Mouse (Mus musculus) kidney, adult 2 months (tissue): ENCODE results near the gene Dpp7. TPM values are rescaled to one million over a fixed set of nuclear protein-coding genes. Genes with fewer than 3 reads are reported as not detected.

Experiments
- DNase-seq: peaks from one replicate; pipeline ENCODE4 v3.0.0; 2021
- H3K27ac ChIP-seq: fragments of 200-500 bp; 2 replicates; pipeline ENCODE4 v1.5.1; 2012; ENCODE audit warnings: low read depth, low read length, control low read depth, inconsistent platforms; ENCODE audit not compliant: insufficient read depth
- H3K27me3 ChIP-seq: fragments of 200-500 bp; replicated peaks from 2 replicates; pipeline ENCODE4 v1.6.1; 2012; ENCODE audit warnings: mild to moderate bottlenecking, moderate library complexity, low read length, inconsistent platforms; ENCODE audit not compliant: control insufficient read depth, insufficient read depth
- H3K36me3 ChIP-seq: fragments of 200-500 bp; 2 replicates; pipeline ENCODE4 v1.6.1; 2012; ENCODE audit warnings: mild to moderate bottlenecking, moderate library complexity, low read length, inconsistent platforms; ENCODE audit not compliant: control insufficient read depth, insufficient read depth
- H3K4me1 ChIP-seq: fragments of 200-500 bp; 2 replicates; pipeline ENCODE4 v1.6.1; 2011; ENCODE audit warnings: low read length; ENCODE audit not compliant: control insufficient read depth, insufficient read depth
- H3K4me3 ChIP-seq: fragments of 200-500 bp; 2 replicates; pipeline ENCODE4 v1.5.1; 2011; ENCODE audit warnings: mild to moderate bottlenecking, low read depth, low read length, control low read depth; ENCODE audit not compliant: insufficient read depth
- CTCF ChIP-seq: fragments of 200-500 bp; conservative IDR thresholded peaks from 2 replicates; pipeline ENCODE4 v1.5.1; 2011; ENCODE audit warnings: low read depth, mild to moderate bottlenecking, control low read depth, low read length, moderate library complexity, mixed read lengths; ENCODE audit not compliant: insufficient read depth, insufficient read length
- POLR2A ChIP-seq: fragments of 200-500 bp; IDR thresholded peaks from one replicate; pipeline ENCODE4 v1.6.1; 2011; ENCODE audit warnings: low read depth, low read length, control low read depth
- WGBS: fragments of 180-500 bp; shearing (Covaris S2); methylation state at CpG from one replicate; pipeline ENCODE4 v1.1.7; 2018; 5-methylcytosine and 5-hydroxymethylcytosine counted together
- polyA plus RNA-seq: library from polyadenylated mRNA; depleted of rRNA; stranded (reverse); fragments of >200 nt; gene quantifications from 2 replicates; pipeline ENCODE4 v1.2.3, GENCODE M21; 2012

Dpp7 gene
- polyA plus RNA-seq, 1 experiment = 167 TPM

- peak; percentile 83 for TF ChIP-seq POLR2A
- no peak for TF ChIP-seq CTCF
- Histone ChIP-seq H3K27me3 (no peaks in the 10 kb centered on the region), H3K27ac (peak within 1 kb of the TSS; percentile 58), H3K4me1 (peaks cover 20% of the 10 kb centered on the region; the same call in 1 of the 2 replicates), H3K36me3 (no peaks in the 10 kb centered on the region), H3K4me3 (peak within 1 kb of the TSS; percentile 84)
- WGBS = under 1% methylated on average over 54 of the region's 54 CpGs
- DNase-seq = peak; percentile 93
These were observed 9.1 kb upstream of the Dpp7 start, which contains the start of gene Uap1l1 for GRCm38 (mm10) chr2:25365091-25365761. Gene Uap1l1, minus strand, starts transcription at chr2:25365682.

- no peak for DNase-seq
- Histone ChIP-seq H3K36me3 (no peaks in the 10 kb centered on the region), H3K4me3 (peak overlapping the region; percentile 84), H3K4me1 (peaks cover 20% of the 10 kb centered on the region; the same call in 1 of the 2 replicates), H3K27me3 (no peaks in the 10 kb centered on the region), H3K27ac (no peak overlapping the region)
- WGBS = 39% methylated on average over 9 of the region's 9 CpGs
- TF ChIP-seq CTCF (no peak), POLR2A (no peak)
These were observed 8.6 kb upstream of the Dpp7 start for GRCm38 (mm10) chr2:25364761-25365090.

GRCm38 (mm10) chr2:25364313-25364712 is 8.2 kb upstream of the Dpp7 start:
- Histone ChIP-seq H3K4me1 (peaks cover 20% of the 10 kb centered on the region; the same call in 1 of the 2 replicates), H3K27me3 (no peaks in the 10 kb centered on the region), H3K4me3 (peak overlapping the region; percentile 84), H3K27ac (no peak overlapping the region), H3K36me3 (no peaks in the 10 kb centered on the region)
- DNase-seq = no peak
- TF ChIP-seq CTCF (no peak), POLR2A (no peak)
- 67% methylated on average over 4 of the region's 4 CpGs for WGBS

GRCm38 (mm10) chr2:25363478-25364178 is 7.5 kb upstream of the Dpp7 start:
- peak overlapping the region; percentile 84; the same call in 1 of the 2 replicates for H3K4me3 ChIP-seq

GRCm38 (mm10) chr2:25359848-25360247 is 3.7 kb upstream of the Dpp7 start:
- Histone ChIP-seq H3K27ac (no peak overlapping the region), H3K4me3 (no peak overlapping the region), H3K4me1 (peaks cover 29% of the 10 kb centered on the region), H3K27me3 (no peaks in the 10 kb centered on the region), H3K36me3 (no peaks in the 10 kb centered on the region)
- no peak for DNase-seq
- TF ChIP-seq CTCF (no peak), POLR2A (no peak)
- WGBS = 70% methylated on average over 4 of the region's 4 CpGs

More at GRCm38 (mm10) chr2:25363478-25364178, 7.5 kb upstream of the Dpp7 start:
- Histone ChIP-seq H3K27me3 (no peaks in the 10 kb centered on the region), H3K36me3 (no peaks in the 10 kb centered on the region), H3K27ac (no peak overlapping the region), H3K4me1 (peaks cover 20% of the 10 kb centered on the region; the same call in 1 of the 2 replicates)
- TF ChIP-seq CTCF = no peak
- TF ChIP-seq POLR2A = no peak
- DNase-seq = peak; percentile 42
- 49% methylated on average over 13 of the region's 13 CpGs for WGBS

GRCm38 (mm10) chr2:25355419-25356066 is 616 bp downstream of the Dpp7 start:
- 38% methylated on average over 18 of the region's 18 CpGs for WGBS

GRCm38 (mm10) chr2:25354211-25354610 is 1.9 kb downstream of the Dpp7 start:
- Histone ChIP-seq H3K27ac (no peak overlapping the region), H3K36me3 (no peaks in the 10 kb centered on the region), H3K27me3 (no peaks in the 10 kb centered on the region), H3K4me1 (peaks cover 9% of the 10 kb centered on the region; the same call in 1 of the 2 replicates), H3K4me3 (no peak overlapping the region)
- no peak for DNase-seq
- TF ChIP-seq POLR2A (no peak), CTCF (no peak)
- 73% methylated on average over 6 of the region's 6 CpGs for WGBS

More at GRCm38 (mm10) chr2:25355419-25356066, 616 bp downstream of the Dpp7 start:
- no peak for DNase-seq
- Histone ChIP-seq H3K27me3 (no peaks in the 10 kb centered on the region), H3K27ac (no peak overlapping the region), H3K4me1 (peaks cover 9% of the 10 kb centered on the region; the same call in 1 of the 2 replicates), H3K4me3 (peak overlapping the region; percentile 66), H3K36me3 (no peaks in the 10 kb centered on the region)
- TF ChIP-seq POLR2A (no peak), CTCF (no peak)
